Mouse (Mus musculus): ENCODE data around the gene Plppr2. TPM values are rescaled to one million over a fixed set of nuclear protein-coding genes. Genes with fewer than 3 reads are reported as not detected.
A peak's percentile ranks its signal among the peaks of the same experiment; 100 is the strongest.

The Plppr2 gene
- total and polyA plus RNA-seq, 2 experiments from 2014 or later, result 129 to 165 TPM

DNA sequence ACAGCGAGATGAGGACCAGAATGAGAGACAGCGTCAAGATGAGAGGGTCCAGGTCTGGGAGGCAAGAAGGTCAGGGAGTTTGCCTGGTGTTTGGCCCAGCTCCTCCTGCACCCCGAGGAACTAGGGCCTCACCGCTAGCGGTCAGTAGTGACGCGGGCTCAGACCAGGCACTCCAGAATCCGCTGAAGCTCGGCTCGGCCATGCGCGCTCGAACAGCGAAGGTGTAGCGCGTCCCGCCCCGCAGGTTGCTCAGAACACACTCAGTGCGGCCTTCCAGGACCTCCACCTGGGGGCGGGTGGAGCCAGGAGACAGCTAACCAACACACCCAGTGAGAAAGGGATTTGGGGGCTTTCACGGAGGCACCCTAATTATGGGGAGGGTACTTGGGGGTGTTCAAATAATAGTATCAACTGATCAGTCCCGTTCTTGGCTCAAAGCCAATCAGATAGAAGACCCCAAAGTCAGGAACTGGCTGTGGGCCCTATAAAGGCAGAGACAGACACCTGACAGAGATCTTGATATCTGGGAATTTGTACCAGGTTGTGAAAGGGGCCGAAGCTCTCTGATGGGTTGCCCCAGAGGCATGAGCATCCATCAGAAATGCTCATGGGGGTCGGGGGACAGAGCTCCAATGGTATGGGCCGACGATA is 23.9 kb downstream of the Plppr2 start:
- DNase-seq (ENCODE audit: low spot score), result no peak
- no peak overlapping the region for H3K4me3 ChIP-seq (ENCODE audit: low read depth, low read length)

GRCm38 (mm10) chr9:21961366-21961980 is 24.6 kb downstream of the Plppr2 start:
- Histone ChIP-seq H3K4me2 (ENCODE audit: low read depth, low read length, poor library complexity, severe bottlenecking) (peak overlapping the region; percentile 74), H3K9ac (replicated peaks; ENCODE audit: low read length, poor library complexity, severe bottlenecking) (no peak overlapping the region), H3K36me3 (ENCODE audit: insufficient read depth, low read length) (no peaks in the 10 kb centered on the region; the same call in 1 of the 2 replicates), H3K9me3 (ENCODE audit: low read length) (no peaks in the 10 kb centered on the region), H3K4me1 (ENCODE audit: insufficient read depth, low read length) (peaks cover 16% of the 10 kb centered on the region; the same call in 1 of the 2 replicates), H3K27me3 (ENCODE audit: insufficient read depth, low read length) (peaks cover 23% of the 10 kb centered on the region), H3K4me3 (ENCODE audit: low read depth, low read length) (peak overlapping the region; percentile 35), H3K27ac (ENCODE audit: low read depth, low read length) (no peak overlapping the region)
- TF ChIP-seq CTCF (IDR thresholded peaks at IDR 0.05), result no peak
- DNase-seq (ENCODE audit: low spot score), result no peak
- WGBS, result 2% methylated on average over 35 of the region's 35 CpGs
- no peak for ATAC-seq (ENCODE audit: low FRiP score)

More for the DNA sequence above, 23.9 kb downstream of the Plppr2 start:
- Histone ChIP-seq H3K9ac (replicated peaks; ENCODE audit: low read length, poor library complexity, severe bottlenecking) (no peak overlapping the region), H3K4me1 (ENCODE audit: insufficient read depth, low read length) (peaks cover 19% of the 10 kb centered on the region; the same call in 1 of the 2 replicates), H3K9me3 (ENCODE audit: low read length) (no peaks in the 10 kb centered on the region), H3K36me3 (ENCODE audit: insufficient read depth, low read length) (no peaks in the 10 kb centered on the region; the same call in 1 of the 2 replicates), H3K27ac (ENCODE audit: low read depth, low read length) (no peak overlapping the region), H3K4me2 (ENCODE audit: low read depth, low read length, poor library complexity, severe bottlenecking) (peak overlapping the region; percentile 10; the same call in 1 of the 2 replicates), H3K27me3 (ENCODE audit: insufficient read depth, low read length) (peaks cover 23% of the 10 kb centered on the region)
- WGBS, result 14% methylated on average over 26 of the region's 26 CpGs
- ATAC-seq (ENCODE audit: low FRiP score), result no peak
- TF ChIP-seq CTCF (IDR thresholded peaks at IDR 0.05), result no peak; the same call in 1 of the 2 replicates

GRCm38 (mm10) chr9:21962010-21962409 is 25.2 kb downstream of the Plppr2 start:
- ATAC-seq (ENCODE audit: low FRiP score) (no peak), DNase-seq (ENCODE audit: low spot score) (no peak)
- Histone ChIP-seq H3K9ac (replicated peaks; ENCODE audit: low read length, poor library complexity, severe bottlenecking) (no peak overlapping the region), H3K27me3 (ENCODE audit: insufficient read depth, low read length) (peaks cover 23% of the 10 kb centered on the region), H3K36me3 (ENCODE audit: insufficient read depth, low read length) (no peaks in the 10 kb centered on the region; the same call in 1 of the 2 replicates), H3K4me1 (ENCODE audit: insufficient read depth, low read length) (peaks cover 13% of the 10 kb centered on the region; the same call in 1 of the 2 replicates), H3K4me2 (ENCODE audit: low read depth, low read length, poor library complexity, severe bottlenecking) (peak overlapping the region; percentile 74), H3K9me3 (ENCODE audit: low read length) (no peaks in the 10 kb centered on the region), H3K4me3 (ENCODE audit: low read depth, low read length) (peak overlapping the region; percentile 35), H3K27ac (ENCODE audit: low read depth, low read length) (no peak overlapping the region)
- TF ChIP-seq CTCF (IDR thresholded peaks at IDR 0.05), result 0 out of 2 replicates have a peak, but pooled peaks have one; percentile 33
- WGBS, result 0% methylated on average over 13 of the region's 15 CpGs

GRCm38 (mm10) chr9:21962416-21963059 is 25.7 kb downstream of the Plppr2 start:
- H3K9ac ChIP-seq (replicated peaks; ENCODE audit: low read length, poor library complexity, severe bottlenecking), result no peak overlapping the region
- H3K4me1 ChIP-seq (ENCODE audit: insufficient read depth, low read length), result peaks cover 13% of the 10 kb centered on the region; the same call in 1 of the 2 replicates

DNA sequence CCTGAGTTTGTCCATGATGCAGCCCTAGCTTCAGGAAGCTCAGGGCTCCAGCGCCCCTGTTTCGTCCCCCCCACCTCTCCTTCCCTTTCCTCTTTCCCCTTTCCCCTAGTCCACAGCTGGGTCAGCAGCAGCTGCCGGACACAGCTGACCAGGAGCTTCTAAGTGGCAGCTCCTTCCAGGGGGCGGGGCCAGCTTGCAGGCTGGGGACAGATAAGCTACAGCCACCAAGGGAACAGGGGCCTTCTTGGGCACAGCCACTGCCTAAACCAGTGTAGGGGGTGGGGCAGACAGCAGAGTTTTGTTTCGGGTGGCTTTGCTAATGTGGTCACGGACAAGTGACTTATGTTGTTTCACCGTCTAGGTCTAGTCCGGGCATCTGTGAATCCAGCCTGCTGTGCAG is 26.6 kb downstream of the Plppr2 start, which contains the start of gene Epor:
TSS of gene Epor (minus strand) at position 90 of the 400 bp plus-strand sequence.
- Histone ChIP-seq H3K9ac (replicated peaks; ENCODE audit: low read length, poor library complexity, severe bottlenecking) (no peak within 1 kb of the TSS), H3K4me3 (ENCODE audit: low read depth, low read length) (peak within 1 kb of the TSS; percentile 35), H3K4me2 (ENCODE audit: low read depth, low read length, poor library complexity, severe bottlenecking) (peak within 1 kb of the TSS; percentile 74), H3K9me3 (ENCODE audit: low read length) (no peaks in the 10 kb centered on the region), H3K4me1 (ENCODE audit: insufficient read depth, low read length) (peaks cover 13% of the 10 kb centered on the region; the same call in 1 of the 2 replicates), H3K27me3 (ENCODE audit: insufficient read depth, low read length) (peaks cover 23% of the 10 kb centered on the region), H3K27ac (ENCODE audit: low read depth, low read length) (no peak within 1 kb of the TSS), H3K36me3 (ENCODE audit: insufficient read depth, low read length) (no peaks in the 10 kb centered on the region; the same call in 1 of the 2 replicates)
- 13% methylated on average over 8 of the region's 8 CpGs for WGBS
- DNase-seq (ENCODE audit: low spot score), result no peak
- no peak for TF ChIP-seq CTCF (IDR thresholded peaks at IDR 0.05)
- no peak for ATAC-seq (ENCODE audit: low FRiP score)

More at GRCm38 (mm10) chr9:21962416-21963059, 25.7 kb downstream of the Plppr2 start:
- Histone ChIP-seq H3K4me3 (ENCODE audit: low read depth, low read length) (peak overlapping the region; percentile 35), H3K36me3 (ENCODE audit: insufficient read depth, low read length) (no peaks in the 10 kb centered on the region; the same call in 1 of the 2 replicates), H3K4me2 (ENCODE audit: low read depth, low read length, poor library complexity, severe bottlenecking) (peak overlapping the region; percentile 74), H3K27ac (ENCODE audit: low read depth, low read length) (no peak overlapping the region), H3K27me3 (ENCODE audit: insufficient read depth, low read length) (peaks cover 23% of the 10 kb centered on the region), H3K9me3 (ENCODE audit: low read length) (no peaks in the 10 kb centered on the region)
- peak; percentile 20; the same call in 1 of the 2 replicates for TF ChIP-seq CTCF (IDR thresholded peaks at IDR 0.05)
- ATAC-seq (ENCODE audit: low FRiP score) (peak; percentile 35; the same call in 1 of the 2 replicates), DNase-seq (ENCODE audit: low spot score) (no peak)
- WGBS, result 4% methylated on average over 34 of the region's 34 CpGs
